Mouse (Mus musculus) embryonic facial prominence, embryonic 11.5 days (tissue): ENCODE results near the gene Ptprh. TPM values are rescaled to one million over a fixed set of nuclear protein-coding genes. Genes with fewer than 3 reads are reported as not detected.

ENCODE experiments used
- ATAC-seq: fragments of 200-750 bp; cut with Nextera tagmentation; replicated peaks from 2 replicates; pipeline ENCODE4 v1.8.0; 2017; ENCODE audit warnings: low read depth; ENCODE audit not compliant: insufficient number of reproducible peaks, low FRiP score, low TSS enrichment
- DNase-seq: peaks from one replicate; pipeline ENCODE4 v3.0.0-alpha.2; 2015; ENCODE audit warnings: low spot score
- H3K27ac ChIP-seq: fragments of 300-500 bp; sonication (generic); replicated peaks from 2 replicates; pipeline ENCODE4 v1.5.1; 2014; ENCODE audit warnings: mild to moderate bottlenecking, low read depth, low read length, control low read depth
- H3K27me3 ChIP-seq: fragments of 300-500 bp; sonication (generic); 2 replicates; pipeline ENCODE4 v1.6.1; 2014; ENCODE audit warnings: mild to moderate bottlenecking, low read length, moderate library complexity, mixed read lengths; ENCODE audit not compliant: control insufficient read depth, insufficient read depth
- H3K36me3 ChIP-seq: fragments of 300-500 bp; sonication (generic); replicated peaks from 2 replicates; pipeline ENCODE4 v1.6.1; 2014; ENCODE audit warnings: low read depth, mild to moderate bottlenecking, low read length, moderate library complexity, mixed read lengths; ENCODE audit not compliant: control insufficient read depth, insufficient read depth
- H3K4me1 ChIP-seq: fragments of 300-500 bp; sonication (generic); 2 replicates; pipeline ENCODE4 v1.6.1; 2014; ENCODE audit warnings: low read length, mixed read lengths; ENCODE audit not compliant: control insufficient read depth, insufficient read depth
- H3K4me2 ChIP-seq: fragments of 300-500 bp; sonication (generic); 2 replicates; pipeline ENCODE4 v1.6.1; 2014; ENCODE audit warnings: low read depth, mild to moderate bottlenecking, control low read depth, low read length, moderate library complexity
- H3K4me3 ChIP-seq: fragments of 300-500 bp; sonication (generic); 2 replicates; pipeline ENCODE4 v1.5.1; 2014; ENCODE audit warnings: low read depth, low read length, control low read depth
- H3K9ac ChIP-seq: fragments of 300-500 bp; sonication (generic); replicated peaks from 2 replicates; pipeline ENCODE4 v1.6.1; 2014; ENCODE audit warnings: mild to moderate bottlenecking, control low read depth, low read length
- H3K9me3 ChIP-seq: fragments of 300-500 bp; sonication (generic); replicated peaks from 2 replicates; pipeline ENCODE4 v1.6.1; 2016; ENCODE audit warnings: mild to moderate bottlenecking, low read length, inconsistent platforms, mixed read lengths; ENCODE audit not compliant: control insufficient read depth
- WGBS: fragments of 180-500 bp; shearing (Covaris S2); extraction: QIAGEN DNeasy Blood & Tissue Kit; methylation state at CpG from one replicate; pipeline ENCODE4 v1.1.7; 2014; 5-methylcytosine and 5-hydroxymethylcytosine counted together
- polyA plus RNA-seq: library from polyadenylated mRNA; unstranded; fragments of >200 nt; fragmentation: Nextera tagmentation; extraction: Ambion mirVana; gene quantifications from 2 replicates; pipeline ENCODE4 v1.2.1, GENCODE M21; 2014

Ptprh gene
- polyA plus RNA-seq, 1 experiment from 2014 or later, result not detected

DNA sequence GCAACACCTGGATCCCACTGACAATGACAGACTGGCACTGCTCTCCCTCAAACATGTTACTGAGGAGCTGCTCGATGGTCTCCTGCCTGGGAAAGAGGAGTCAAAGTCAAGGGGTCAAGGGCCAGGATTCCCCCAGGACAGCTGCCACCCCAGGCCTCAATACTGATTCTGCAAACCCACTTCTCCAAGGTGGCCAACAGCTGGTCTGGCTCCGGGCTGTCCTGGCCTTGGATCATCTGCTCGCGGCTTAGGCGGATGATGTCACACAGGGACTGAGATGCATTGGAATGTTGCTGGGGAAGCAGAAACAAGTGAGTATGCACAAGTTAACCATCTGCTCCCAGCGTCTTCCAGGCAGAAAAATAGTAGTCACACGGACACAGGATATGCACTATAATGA is 38.1 kb upstream of the Ptprh start:
- peaks cover 16% of the 10 kb centered on the region for H3K36me3 ChIP-seq
- DNase-seq (no peak), ATAC-seq (no peak; the same call in 1 of the 2 replicates)
- no peak overlapping the region for H3K9ac ChIP-seq
- 90% methylated on average over 7 of the region's 7 CpGs for WGBS
- no peak overlapping the region for H3K4me3 ChIP-seq
- no peaks in the 10 kb centered on the region for H3K27me3 ChIP-seq
- H3K27ac ChIP-seq, result no peak overlapping the region
- H3K9me3 ChIP-seq, result no peaks in the 10 kb centered on the region
- no peaks in the 10 kb centered on the region for H3K4me1 ChIP-seq
- H3K4me2 ChIP-seq, result no peak overlapping the region

- no peak for DNase-seq
- Histone ChIP-seq H3K4me3 (no peak overlapping the region), H3K27me3 (no peaks in the 10 kb centered on the region), H3K9me3 (no peaks in the 10 kb centered on the region), H3K4me2 (no peak overlapping the region), H3K9ac (no peak overlapping the region), H3K4me1 (no peaks in the 10 kb centered on the region), H3K36me3 (peaks cover 16% of the 10 kb centered on the region), H3K27ac (no peak overlapping the region)
- WGBS, result 74% methylated on average over 11 of the region's 11 CpGs
- no peak for ATAC-seq
These were observed 37.3 kb upstream of the Ptprh start for GRCm38 (mm10) chr7:4641155-4641554.

DNA sequence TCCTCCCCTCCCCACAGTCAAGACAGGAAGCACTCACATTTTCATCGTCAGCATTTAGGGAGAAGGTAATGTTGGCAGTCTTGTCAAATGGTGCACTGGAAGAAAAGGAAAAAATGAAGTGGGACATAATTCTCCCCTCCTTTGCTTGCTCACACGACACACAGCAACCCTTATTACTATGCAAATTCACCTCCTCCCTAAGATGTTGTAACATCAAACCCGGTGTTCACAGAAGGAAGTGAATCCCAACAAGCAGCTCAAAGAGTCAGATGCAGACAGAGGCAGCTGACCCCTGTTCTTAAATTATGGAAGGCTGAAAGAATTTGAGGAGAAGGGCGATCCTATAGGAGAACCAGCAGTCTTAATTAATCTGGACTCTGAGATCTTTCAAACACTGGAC is 32.3 kb upstream of the Ptprh start:
- WGBS, result 91% methylated on average over 4 of the region's 4 CpGs
- Histone ChIP-seq H3K27ac (no peak overlapping the region), H3K4me2 (no peak overlapping the region), H3K4me1 (no peaks in the 10 kb centered on the region), H3K36me3 (peaks cover 27% of the 10 kb centered on the region), H3K4me3 (no peak overlapping the region), H3K9ac (no peak overlapping the region), H3K27me3 (no peaks in the 10 kb centered on the region), H3K9me3 (no peaks in the 10 kb centered on the region)
- DNase-seq (no peak), ATAC-seq (no peak)

GRCm38 (mm10) chr7:4631031-4631430 is 27.2 kb upstream of the Ptprh start, which contains the start of gene Tmem86b:
Gene Tmem86b (minus strand): TSS chr7:4631422.
- no peak within 1 kb of the TSS for H3K9ac ChIP-seq
- WGBS, result 91% methylated on average over 4 of the region's 4 CpGs
- H3K36me3 ChIP-seq, result peaks cover 16% of the 10 kb centered on the region
- no peak for ATAC-seq
- no peak for DNase-seq
- H3K4me3 ChIP-seq, result no peak within 1 kb of the TSS
- no peaks in the 10 kb centered on the region for H3K4me1 ChIP-seq
- H3K9me3 ChIP-seq, result no peaks in the 10 kb centered on the region
- no peak within 1 kb of the TSS for H3K4me2 ChIP-seq
- H3K27me3 ChIP-seq, result no peaks in the 10 kb centered on the region
- no peak within 1 kb of the TSS for H3K27ac ChIP-seq

DNA sequence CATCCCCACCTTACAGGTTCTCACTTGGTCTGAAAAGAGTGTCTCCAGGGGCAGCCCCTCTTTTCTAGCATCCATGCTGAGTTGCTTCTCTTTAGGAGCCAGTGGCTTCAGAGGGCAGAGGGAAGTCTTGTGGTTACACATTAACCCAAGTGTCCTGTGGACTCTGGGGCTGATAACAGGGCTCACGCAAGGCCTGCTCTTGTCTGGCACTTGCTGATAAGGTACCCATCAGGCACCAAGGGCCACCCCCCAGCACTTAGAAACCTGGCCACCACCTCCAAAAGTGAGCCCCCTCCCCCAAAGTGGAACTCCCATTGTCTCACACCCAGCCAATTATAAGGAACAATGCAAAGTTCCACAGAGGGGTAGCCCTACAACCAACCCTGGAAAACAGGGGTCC is 26.4 kb upstream of the Ptprh start:
- H3K4me2 ChIP-seq, result no peak overlapping the region
- no peak overlapping the region for H3K9ac ChIP-seq
- no peak overlapping the region for H3K4me3 ChIP-seq
- no peak for DNase-seq
- peaks cover 12% of the 10 kb centered on the region for H3K36me3 ChIP-seq
- no peaks in the 10 kb centered on the region for H3K9me3 ChIP-seq
- no peaks in the 10 kb centered on the region for H3K27me3 ChIP-seq
- no peak for ATAC-seq
- 82% methylated on average over 1 of the region's 1 CpGs for WGBS
- H3K27ac ChIP-seq, result no peak overlapping the region
- no peaks in the 10 kb centered on the region for H3K4me1 ChIP-seq

GRCm38 (mm10) chr7:4629586-4629985 is 25.7 kb upstream of the Ptprh start:
- no peak for ATAC-seq
- Histone ChIP-seq H3K36me3 (peaks cover 12% of the 10 kb centered on the region), H3K4me3 (no peak overlapping the region), H3K27ac (no peak overlapping the region), H3K9ac (no peak overlapping the region), H3K9me3 (no peaks in the 10 kb centered on the region), H3K4me1 (no peaks in the 10 kb centered on the region), H3K4me2 (no peak overlapping the region), H3K27me3 (no peaks in the 10 kb centered on the region)
- DNase-seq, result no peak
- 83% methylated on average over 5 of the region's 5 CpGs for WGBS

GRCm38 (mm10) chr7:4625928-4626327 is 22.1 kb upstream of the Ptprh start:
- Histone ChIP-seq H3K27me3 (no peaks in the 10 kb centered on the region), H3K9ac (no peak overlapping the region), H3K36me3 (no peaks in the 10 kb centered on the region; the same call in 1 of the 2 replicates), H3K4me2 (no peak overlapping the region), H3K27ac (no peak overlapping the region), H3K4me3 (no peak overlapping the region), H3K4me1 (no peaks in the 10 kb centered on the region), H3K9me3 (no peaks in the 10 kb centered on the region)
- DNase-seq (no peak), ATAC-seq (no peak)
- 85% methylated on average over 2 of the region's 2 CpGs for WGBS

GRCm38 (mm10) chr7:4624343-4624742 is 20.5 kb upstream of the Ptprh start:
- Histone ChIP-seq H3K9ac (no peak overlapping the region), H3K36me3 (no peaks in the 10 kb centered on the region), H3K9me3 (no peaks in the 10 kb centered on the region), H3K4me2 (no peak overlapping the region), H3K27me3 (no peaks in the 10 kb centered on the region), H3K4me1 (no peaks in the 10 kb centered on the region), H3K4me3 (no peak overlapping the region), H3K27ac (no peak overlapping the region)
- WGBS, result 55% methylated on average over 1 of the region's 1 CpGs
- ATAC-seq, result no peak
- DNase-seq, result no peak
